Comparison of ENCODE assay signal across 20 mouse cellular contexts in the genomic region with DNA sequence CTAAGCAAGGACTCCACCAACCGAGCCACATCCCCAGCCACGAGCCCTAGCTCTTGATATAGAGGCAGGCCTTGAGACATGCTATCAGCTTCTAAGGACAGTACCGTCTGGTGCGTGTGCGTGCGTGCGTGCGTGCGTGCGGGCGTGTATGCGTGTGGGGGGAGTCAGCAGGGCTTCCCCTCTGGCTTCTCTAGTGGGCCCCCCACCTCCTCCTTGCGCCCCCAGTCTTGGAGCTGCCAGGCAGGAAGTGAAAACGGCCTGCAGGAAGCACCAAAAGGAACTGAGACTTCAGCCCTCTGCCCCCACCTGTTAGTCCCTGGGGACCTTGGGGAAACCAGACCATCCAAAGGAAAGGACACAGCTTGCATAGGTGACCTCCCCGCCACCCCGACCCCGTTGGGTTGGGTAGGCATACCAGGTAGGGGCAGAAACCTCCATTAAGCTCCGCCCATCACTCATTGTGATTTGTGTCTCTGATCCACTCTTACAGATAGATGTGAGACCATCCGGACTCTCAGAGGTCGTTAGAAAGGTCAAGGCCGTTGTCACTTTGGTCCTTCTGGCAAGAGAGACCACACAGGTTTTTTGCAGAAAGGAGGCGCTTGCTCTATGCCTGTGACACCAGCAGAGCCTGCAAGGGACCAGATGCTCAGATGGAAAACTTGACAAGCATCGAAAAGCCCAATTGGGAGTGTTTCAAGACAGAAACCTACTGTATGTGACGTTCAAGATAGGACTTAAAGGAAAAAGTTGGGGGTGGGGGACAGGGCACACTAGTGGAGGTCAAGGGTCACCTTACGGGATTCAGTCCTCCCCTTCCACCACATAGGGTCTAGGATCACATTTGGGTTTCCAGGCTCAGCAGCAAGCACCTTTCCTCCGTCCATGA. TPM values are rescaled to one million over a fixed set of nuclear protein-coding genes. Genes with fewer than 3 reads are reported as not detected.
DNase-seq lines count a peak whose midpoint lies in the region; ATAC-seq and TF ChIP-seq lines count a peak whose summit lies in the region.
"Had no signal": no experiment of that assay in that cellular context is flagged by ENCODE, and none has a peak within 500 bp of the region (broad histone marks: within the 10 kb centered on the region; RNA-seq: fewer than 3 reads in every experiment).

No protein-coding gene starts in this region.

- peaks cover 18% of the 10 kb centered on the region for H3K27me3 ChIP-seq in small intestine, adult 2 months (ENCODE audit: control insufficient read depth, insufficient read depth, low read length)
- H3K27me3 ChIP-seq in neural tube, embryonic 15.5 days (replicated peaks), result peaks cover 34% of the 10 kb centered on the region

- no peak overlapping the region for H3K4me3 ChIP-seq in small intestine, adult 2 months (ENCODE audit: low read depth, low read length)
- H3K4me3 ChIP-seq in neural tube, embryonic 15.5 days (replicated peaks), result no peak overlapping the region
- H3K4me3 ChIP-seq: limb, embryonic 12.5 days; stomach, embryonic 15.5 days had no signal

- 65% methylated on average over 26 of the region's 26 CpGs for WGBS in small intestine, adult 2 months
- WGBS in neural tube, embryonic 15.5 days, result 81% methylated on average over 26 of the region's 26 CpGs

- no peak overlapping the region for H3K9ac ChIP-seq in neural tube, embryonic 15.5 days (replicated peaks)
- H3K9ac ChIP-seq: forebrain, postnatal 0 days; limb, embryonic 12.5 days; stomach, embryonic 15.5 days had no signal

- ATAC-seq in common myeloid progenitor, adult 5-6 weeks (replicated peaks; ENCODE audit: low read depth, poor library complexity, severe bottlenecking), result peak; percentile 78
- no peak for ATAC-seq in neural tube, embryonic 15.5 days (ENCODE audit: low FRiP score)
- ATAC-seq: forebrain, postnatal 0 days had no signal

- no peak overlapping the region for H3K4me2 ChIP-seq in neural tube, embryonic 15.5 days
- H3K4me2 ChIP-seq: heart, embryonic 11.5 days; limb, embryonic 12.5 days; stomach, embryonic 15.5 days had no signal

- peak; percentile 45 for DNase-seq in adrenal gland, postnatal 14 days
- no peak for DNase-seq in adrenal gland, adult 18-20 months (ENCODE audit: low spot score in 2 of 2)
- DNase-seq in A20 (ENCODE audit: low read depth, low spot score), result peak; percentile 97
- no peak for DNase-seq in neural tube, embryonic 10.5 days (ENCODE audit: extremely low spot score, low spot score)
- no peak for DNase-seq in ovary, postnatal 36 days (ENCODE audit: low spot score)
- DNase-seq: adrenal gland, postnatal 36 days; cerebellum, postnatal 10 days; forebrain, postnatal 0 days; gastrocnemius, postnatal 10 days; heart, postnatal 4 days; kidney, adult 9 months; layer of hippocampus, postnatal 36 days; thymus, postnatal 36 days had no signal

- no peak for TF ChIP-seq CTCF in small intestine, adult 2 months (IDR thresholded peaks at IDR 0.05; ENCODE audit: extremely low read depth, insufficient read length, insufficient replicate concordance, low read depth, low read length)

- no peaks in the 10 kb centered on the region for H3K36me3 ChIP-seq in small intestine, adult 2 months (ENCODE audit: control insufficient read depth, insufficient read depth, low read length)
- no peaks in the 10 kb centered on the region for H3K36me3 ChIP-seq in neural tube, embryonic 15.5 days
- H3K36me3 ChIP-seq: limb, embryonic 12.5 days; stomach, embryonic 15.5 days had no signal

- H3K27ac ChIP-seq in small intestine, adult 2 months (ENCODE audit: insufficient read depth, low read depth, low read length), result peak overlapping the region; percentile 32
- no peak overlapping the region for H3K27ac ChIP-seq in neural tube, embryonic 15.5 days (replicated peaks)
- H3K27ac ChIP-seq: limb, embryonic 12.5 days; stomach, embryonic 15.5 days had no signal

- H3K4me1 ChIP-seq in small intestine, adult 2 months (ENCODE audit: control insufficient read depth, insufficient read depth, insufficient read length, low read length), result peaks cover 7% of the 10 kb centered on the region
- H3K4me1 ChIP-seq in neural tube, embryonic 15.5 days, result peaks cover 20% of the 10 kb centered on the region

- H3K9me3 ChIP-seq in neural tube, embryonic 15.5 days (replicated peaks), result no peaks in the 10 kb centered on the region
- H3K9me3 ChIP-seq: limb, embryonic 12.5 days; stomach, embryonic 15.5 days had no signal

- TF ChIP-seq POLR2A in small intestine, adult 2 months (IDR thresholded peaks at IDR 0.05; ENCODE audit: low read depth, low read length), result no peak

RNA-seq across cellular contexts. Expression of gene Tnfrsf13c, which starts 5.1 kb away (rescaled TPM):
- 1.0 and 6.8 TPM in 2 replicates for total RNA-seq in adrenal gland, postnatal 14 days (2021)
- total RNA-seq in adrenal gland, adult 18-20 months (2021), result under 1 TPM; 0.16 to 0.17 TPM
- total RNA-seq in common myeloid progenitor, adult 5-6 weeks (2017), result 2.7 and 5.9 TPM in 2 replicates
- 6.3 and 14.1 TPM in 2 replicates for polyA plus RNA-seq in small intestine, adult 2 months (2012; rRNA removed)
- 0.66 and 0.90 TPM in 2 replicates for polyA plus RNA-seq in neural tube, embryonic 15.5 days (2015; fragmentation: Nextera tagmentation; extraction: Ambion mirVana)
- polyA plus RNA-seq: limb, embryonic 12.5 days had no signal

RNA-seq across cellular contexts. Expression of gene Shisa8, which starts 6.4 kb away (rescaled TPM):
- 0.44 and 1.1 TPM in 2 replicates for total RNA-seq in adrenal gland, postnatal 14 days (2021)
- total RNA-seq in adrenal gland, adult 18-20 months (2021), result under 1 TPM; 0.13 to 0.27 TPM
- total RNA-seq in common myeloid progenitor, adult 5-6 weeks (2017), result 3.1 and 4.8 TPM in 2 replicates
- polyA plus RNA-seq in small intestine, adult 2 months (2012; rRNA removed), result 0.38 and 2.6 TPM in 2 replicates
- polyA plus RNA-seq in neural tube, embryonic 15.5 days (2015; fragmentation: Nextera tagmentation; extraction: Ambion mirVana), result 4.6 and 6.7 TPM in 2 replicates
- total RNA-seq: gastrocnemius, postnatal 10 days had no signal

RNA-seq across cellular contexts. Expression of gene Cenpm, which starts 25.5 kb away (rescaled TPM):
- 10.9 and 12.2 TPM in 2 replicates for total RNA-seq in adrenal gland, postnatal 14 days (2021)
- 1 to 10 TPM; 2.4 to 2.5 TPM for total RNA-seq in adrenal gland, adult 18-20 months (2021)
- 19.4 and 30.6 TPM in 2 replicates for total RNA-seq in common myeloid progenitor, adult 5-6 weeks (2017)
- polyA plus RNA-seq in small intestine, adult 2 months (2012; rRNA removed), result 5.8 and 16.4 TPM in 2 replicates
- 17.8 and 23.4 TPM in 2 replicates for polyA plus RNA-seq in neural tube, embryonic 15.5 days (2015; fragmentation: Nextera tagmentation; extraction: Ambion mirVana)

RNA-seq across cellular contexts. Expression of gene 1500009C09Rik, which starts 33.2 kb away (rescaled TPM):
- total RNA-seq in adrenal gland, postnatal 14 days (2021), result 0.49 and 0.74 TPM in 2 replicates
- under 1 TPM; 0.33 to 0.90 TPM for total RNA-seq in adrenal gland, adult 18-20 months (2021)
- not detected in 2 replicates for total RNA-seq in common myeloid progenitor, adult 5-6 weeks (2017)
- 0.19 and 0.37 TPM in 2 replicates for polyA plus RNA-seq in small intestine, adult 2 months (2012; rRNA removed)
- polyA plus RNA-seq in neural tube, embryonic 15.5 days (2015; fragmentation: Nextera tagmentation; extraction: Ambion mirVana), result 13.0 and 18.4 TPM in 2 replicates
- total RNA-seq: gastrocnemius, postnatal 10 days; heart, postnatal 4 days had no signal
- polyA plus RNA-seq: heart, embryonic 11.5 days; limb, embryonic 12.5 days; liver, embryonic 16.5 days; stomach, embryonic 15.5 days had no signal

RNA-seq across cellular contexts. Expression of gene Sept3, which starts 55.7 kb away (rescaled TPM):
- total RNA-seq in adrenal gland, postnatal 14 days (2021), result 6.0 and 6.1 TPM in 2 replicates
- 1 to 10 TPM; 3.4 to 3.8 TPM for total RNA-seq in adrenal gland, adult 18-20 months (2021)
- total RNA-seq in common myeloid progenitor, adult 5-6 weeks (2017), result 0.23 and 0.44 TPM in 2 replicates
- polyA plus RNA-seq in small intestine, adult 2 months (2012; rRNA removed), result 0.24 and 0.52 TPM in 2 replicates
- polyA plus RNA-seq in neural tube, embryonic 15.5 days (2015; fragmentation: Nextera tagmentation; extraction: Ambion mirVana), result 338 and 367 TPM in 2 replicates

Comparison
In these comparisons a context has a peak if more than half of its experiments do, and no peak if none do; other contexts are left out.
1. DNase-seq: peak in adrenal gland, postnatal 14 days (single experiment) and A20 (single experiment); none in adrenal gland, adult 18-20 months (0 of 2), neural tube, embryonic 10.5 days (single experiment) and ovary, postnatal 36 days (single experiment).